Mouse (Mus musculus): ENCODE measurements around the gene Chrm2. TPM values are rescaled to one million over a fixed set of nuclear protein-coding genes. Genes with fewer than 3 reads are reported as not detected.

Gene Chrm2
- under 1 TPM in 1 of 2 experiments, not detected in 1; 0.01 TPM for polyA plus RNA-seq (2012; fragmentation: generic; extraction: Trizol)

DNA sequence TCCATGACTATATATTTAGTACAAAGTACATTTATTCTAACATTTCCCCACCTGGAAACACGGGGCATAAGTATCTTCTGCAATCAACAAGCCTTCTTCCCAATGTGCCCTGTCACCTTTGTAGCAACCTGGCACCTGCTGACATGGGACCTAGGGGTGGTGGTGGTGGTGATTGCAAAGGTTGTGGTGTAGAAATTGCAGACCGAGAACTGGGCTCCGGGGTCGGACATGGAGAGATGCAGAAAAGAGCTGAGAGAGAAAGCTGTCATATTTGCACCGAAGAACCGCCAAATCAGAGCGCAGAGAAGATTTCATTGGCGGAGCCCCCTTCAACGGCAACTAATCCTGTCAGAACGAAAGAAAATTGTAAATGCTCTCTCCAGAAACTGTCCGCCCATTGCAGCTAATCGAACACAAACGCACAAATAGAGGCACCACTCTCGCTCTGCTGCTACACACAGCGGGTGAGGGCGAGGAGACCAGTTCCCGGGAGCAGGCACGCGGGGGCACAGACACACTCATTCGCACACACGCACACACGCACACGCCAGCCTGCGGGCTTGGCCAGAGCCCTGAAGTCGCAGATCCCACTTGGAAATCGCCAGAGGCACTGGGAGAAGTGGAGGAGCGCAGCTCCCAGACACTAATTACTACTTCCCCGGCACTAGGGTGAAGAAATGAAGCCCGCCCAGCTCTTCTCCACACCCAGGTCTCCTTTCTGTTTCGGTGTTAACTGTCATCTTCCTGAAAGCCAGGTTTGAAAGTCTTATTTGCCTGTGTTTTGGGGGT lies at the start of gene Chrm2:
Gene Chrm2 (plus strand): TSS at position 473 of the 789 bp plus-strand sequence.

All from C3H10T1/2 (cell line).